Mouse (Mus musculus): ENCODE results near the gene Ccl17. TPM values are rescaled to one million over a fixed set of nuclear protein-coding genes. Genes with fewer than 3 reads are reported as not detected.

The Ccl17 gene
- total RNA-seq, 2 experiments from 2014 or later, result 1.6 to 6.0 TPM

Other genes with a start within 250 kb of the Ccl17 start
- 32.6 and 43.4 TPM in 2 replicates for gene Rspry1, start 208.5 kb upstream of the Ccl17 start, total RNA-seq (2014; fragmentation: Nextera tagmentation)
- 43.9 and 51.2 TPM in 2 replicates for gene Rspry1, start 208.5 kb upstream of the Ccl17 start, total RNA-seq (2017)
- gene Fam192a, start 208.5 kb upstream of the Ccl17 start, total RNA-seq (2014; fragmentation: Nextera tagmentation), result 52.0 and 60.3 TPM in 2 replicates
- gene Fam192a, start 208.5 kb upstream of the Ccl17 start, total RNA-seq (2017), result 89.9 and 154 TPM in 2 replicates
- 51.1 and 64.0 TPM in 2 replicates for gene Arl2bp, start 143.9 kb upstream of the Ccl17 start, total RNA-seq (2014; fragmentation: Nextera tagmentation)
- gene Arl2bp, start 143.9 kb upstream of the Ccl17 start, total RNA-seq (2017), result 124 and 152 TPM in 2 replicates
- not detected in 2 replicates for gene Pllp, start 114.2 kb upstream of the Ccl17 start, total RNA-seq (2014; fragmentation: Nextera tagmentation)
- not detected in 2 replicates for gene Pllp, start 114.2 kb upstream of the Ccl17 start, total RNA-seq (2017)
- not detected in 2 replicates for gene Ccl22, start 64.9 kb upstream of the Ccl17 start, total RNA-seq (2014; fragmentation: Nextera tagmentation)
- gene Ccl22, start 64.9 kb upstream of the Ccl17 start, total RNA-seq (2017), result not detected in 2 replicates
- gene Cx3cl1, start 38.4 kb upstream of the Ccl17 start, total RNA-seq (2014; fragmentation: Nextera tagmentation), result 0.35 TPM in 1 of 2 replicates, not detected in the other
- not detected in 2 replicates for gene Cx3cl1, start 38.4 kb upstream of the Ccl17 start, total RNA-seq (2017)
- 64.1 and 92.7 TPM in 2 replicates for gene Coq9, start 27.9 kb downstream of the Ccl17 start, total RNA-seq (2014; fragmentation: Nextera tagmentation)
- 46.0 and 49.4 TPM in 2 replicates for gene Coq9, start 27.9 kb downstream of the Ccl17 start, total RNA-seq (2017)
- 52.3 and 71.1 TPM in 2 replicates for gene Ciapin1, start 27.9 kb downstream of the Ccl17 start, total RNA-seq (2014; fragmentation: Nextera tagmentation)
- gene Ciapin1, start 27.9 kb downstream of the Ccl17 start, total RNA-seq (2017), result 31.6 and 38.2 TPM in 2 replicates
- gene Polr2c, start 47.0 kb downstream of the Ccl17 start, total RNA-seq (2014; fragmentation: Nextera tagmentation), result 62.4 and 91.6 TPM in 2 replicates
- gene Polr2c, start 47.0 kb downstream of the Ccl17 start, total RNA-seq (2017), result 49.2 and 93.1 TPM in 2 replicates
- 1.2 TPM in 1 of 2 replicates, not detected in the other for gene Dok4, start 65.9 kb downstream of the Ccl17 start, total RNA-seq (2014; fragmentation: Nextera tagmentation)
- gene Dok4, start 65.9 kb downstream of the Ccl17 start, total RNA-seq (2017), result 1.6 TPM in 1 of 2 replicates, not detected in the other
- gene Ccdc102a, start 107.6 kb downstream of the Ccl17 start, total RNA-seq (2014; fragmentation: Nextera tagmentation), result not detected in 2 replicates
- gene Ccdc102a, start 107.6 kb downstream of the Ccl17 start, total RNA-seq (2017), result 0.85 and 1.1 TPM in 2 replicates
- 0.69 and 1.4 TPM in 2 replicates for gene Adgrg5, start 113.2 kb downstream of the Ccl17 start, total RNA-seq (2014; fragmentation: Nextera tagmentation)
- 0.30 and 1.8 TPM in 2 replicates for gene Adgrg5, start 113.2 kb downstream of the Ccl17 start, total RNA-seq (2017)
- gene Adgrg1, start 164.3 kb downstream of the Ccl17 start, total RNA-seq (2014; fragmentation: Nextera tagmentation), result 150 and 156 TPM in 2 replicates
- gene Adgrg1, start 164.3 kb downstream of the Ccl17 start, total RNA-seq (2017), result 85.4 and 123 TPM in 2 replicates
- gene Adgrg3, start 207.2 kb downstream of the Ccl17 start, total RNA-seq (2014; fragmentation: Nextera tagmentation), result 30.9 and 44.1 TPM in 2 replicates
- 20.4 and 46.4 TPM in 2 replicates for gene Adgrg3, start 207.2 kb downstream of the Ccl17 start, total RNA-seq (2017)
- 0.68 TPM in 1 of 2 replicates, not detected in the other for gene Drc7, start 244.7 kb downstream of the Ccl17 start, total RNA-seq (2014; fragmentation: Nextera tagmentation)
- gene Drc7, start 244.7 kb downstream of the Ccl17 start, total RNA-seq (2017), result 0.84 and 2.0 TPM in 2 replicates

Data from megakaryocyte-erythroid progenitor cell, adult 5-6 weeks (primary cell).